Mouse (Mus musculus): ENCODE results near the gene Vps33a.

Vps33a gene

DNA sequence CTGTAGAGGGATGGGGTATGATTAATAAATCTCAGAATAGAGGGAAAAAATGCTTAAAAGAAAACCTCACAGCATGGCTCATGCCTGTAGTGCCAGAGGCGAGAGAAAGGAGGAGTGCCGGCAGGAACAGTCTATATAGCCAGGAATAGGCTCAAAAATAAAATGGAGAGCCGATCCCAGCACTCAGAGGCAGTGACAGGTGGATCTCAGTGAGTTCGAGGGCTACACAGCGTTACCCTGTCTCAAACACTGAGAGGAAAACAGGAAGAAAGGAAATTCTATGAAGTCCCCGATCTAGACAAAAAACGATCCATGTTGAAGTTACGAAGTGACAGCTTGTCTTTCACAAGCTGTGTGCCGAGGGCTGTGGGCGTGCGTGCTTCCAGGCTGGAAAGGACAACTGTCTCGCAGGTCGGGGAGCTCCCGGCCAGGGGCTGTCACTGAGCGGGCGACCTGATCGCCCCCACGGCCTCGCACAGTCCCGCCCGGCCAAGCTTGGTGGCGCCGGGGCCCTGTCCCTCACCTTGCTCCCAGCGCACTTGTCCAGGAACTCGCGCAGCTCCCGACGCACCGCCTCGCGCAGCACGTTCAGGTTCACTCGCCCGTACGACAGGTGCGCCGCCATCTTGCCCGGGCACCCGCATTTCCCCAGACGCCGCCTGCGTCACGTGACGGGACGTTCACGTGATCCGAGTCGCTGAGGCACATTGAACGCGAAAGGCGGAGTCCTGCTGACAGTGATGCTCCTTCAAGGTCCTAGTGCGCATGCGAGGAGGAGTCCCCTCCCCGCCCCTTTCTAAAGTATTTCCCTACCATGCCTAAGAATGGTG is at the start of gene Vps33a:
Gene Vps33a, minus strand, starts transcription at position 682 of the 830 bp plus-strand sequence.
- DNase-seq (ENCODE audit: low read depth, low spot score) = peak; percentile 100
- H3K36me3 ChIP-seq (ENCODE audit: control insufficient read depth, insufficient read depth, low read length, poor library complexity, severe bottlenecking) = peaks cover 2% of the 10 kb centered on the region; the same call in 1 of the 2 replicates
- H3K27me3 ChIP-seq (ENCODE audit: control insufficient read depth, insufficient read depth, low read length, poor library complexity, severe bottlenecking) = no peaks in the 10 kb centered on the region

DNA sequence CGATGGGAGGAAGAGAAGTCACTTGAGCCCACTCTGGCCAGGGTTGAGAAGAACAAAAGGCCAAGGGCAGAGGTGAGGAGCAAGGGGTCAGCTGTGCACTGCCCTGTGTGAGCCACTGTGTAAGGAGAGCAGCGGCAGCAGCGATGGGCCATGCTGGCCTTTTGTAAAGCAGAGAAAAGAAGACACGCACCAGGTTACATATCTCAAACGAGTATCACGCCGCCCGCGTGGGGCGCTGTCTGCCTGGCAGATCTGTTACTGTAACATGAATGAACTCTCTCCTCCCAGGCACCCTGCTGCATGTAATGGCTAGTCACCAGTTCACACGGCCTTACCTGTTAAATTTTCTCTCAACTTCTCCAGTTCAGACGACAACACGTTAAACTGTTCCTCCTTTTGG is 49.6 kb upstream of the Vps33a start:
- Histone ChIP-seq H3K27me3 (ENCODE audit: control insufficient read depth, insufficient read depth, low read length, poor library complexity, severe bottlenecking) (no peaks in the 10 kb centered on the region), H3K36me3 (ENCODE audit: control insufficient read depth, insufficient read depth, low read length, poor library complexity, severe bottlenecking) (0 out of 2 replicates have a peak, but pooled peaks cover 3% of the 10 kb centered on the region)
- no peak for DNase-seq (ENCODE audit: low read depth, low spot score)

DNA sequence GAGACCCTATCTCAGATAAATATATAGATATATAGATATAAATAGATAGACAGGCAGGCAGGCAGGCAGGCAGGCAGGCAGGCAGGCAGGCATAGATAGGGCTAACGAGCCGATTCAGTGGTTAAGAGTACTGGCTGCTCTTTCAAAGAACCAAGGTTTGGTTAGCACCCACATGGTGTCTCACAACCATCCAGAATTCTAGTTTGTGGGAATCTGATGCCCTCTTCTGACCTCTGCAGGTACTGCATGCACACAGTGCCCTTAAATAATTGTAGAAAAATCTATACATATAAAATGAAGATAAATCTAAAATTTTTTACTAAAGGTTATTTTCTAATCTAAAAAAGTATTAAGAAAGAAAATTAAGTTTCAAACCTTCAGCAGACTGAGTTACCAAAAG is 45.7 kb upstream of the Vps33a start:
- Histone ChIP-seq H3K36me3 (ENCODE audit: control insufficient read depth, insufficient read depth, low read length, poor library complexity, severe bottlenecking) (peaks cover 4% of the 10 kb centered on the region; the same call in 1 of the 2 replicates), H3K27me3 (ENCODE audit: control insufficient read depth, insufficient read depth, low read length, poor library complexity, severe bottlenecking) (no peaks in the 10 kb centered on the region)
- DNase-seq (ENCODE audit: low read depth, low spot score) = peak; percentile 64

DNA sequence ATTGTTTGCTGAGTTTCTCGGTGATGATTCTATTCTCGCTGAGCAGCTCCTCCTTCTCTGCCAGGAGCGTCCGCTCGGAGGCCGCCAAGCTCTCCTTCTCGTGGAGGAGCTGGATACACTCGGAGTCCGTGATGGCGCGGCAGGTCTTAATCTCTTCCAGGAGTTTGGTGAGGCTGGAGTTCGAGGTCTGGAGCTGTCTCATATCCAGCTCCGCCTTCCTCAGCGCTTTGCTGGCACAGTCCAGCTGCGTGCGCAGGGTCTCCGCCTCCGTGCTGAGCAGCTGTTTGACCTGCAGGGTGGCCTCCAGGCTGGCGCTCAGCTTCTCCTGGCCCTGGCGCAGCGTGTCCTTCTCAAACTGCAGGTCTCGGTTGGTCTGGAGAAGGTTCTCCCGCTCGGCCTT is 41.4 kb upstream of the Vps33a start:
- Histone ChIP-seq H3K27me3 (ENCODE audit: control insufficient read depth, insufficient read depth, low read length, poor library complexity, severe bottlenecking) (no peaks in the 10 kb centered on the region), H3K36me3 (ENCODE audit: control insufficient read depth, insufficient read depth, low read length, poor library complexity, severe bottlenecking) (peaks cover 4% of the 10 kb centered on the region)
- no peak for DNase-seq (ENCODE audit: low read depth, low spot score)

DNA sequence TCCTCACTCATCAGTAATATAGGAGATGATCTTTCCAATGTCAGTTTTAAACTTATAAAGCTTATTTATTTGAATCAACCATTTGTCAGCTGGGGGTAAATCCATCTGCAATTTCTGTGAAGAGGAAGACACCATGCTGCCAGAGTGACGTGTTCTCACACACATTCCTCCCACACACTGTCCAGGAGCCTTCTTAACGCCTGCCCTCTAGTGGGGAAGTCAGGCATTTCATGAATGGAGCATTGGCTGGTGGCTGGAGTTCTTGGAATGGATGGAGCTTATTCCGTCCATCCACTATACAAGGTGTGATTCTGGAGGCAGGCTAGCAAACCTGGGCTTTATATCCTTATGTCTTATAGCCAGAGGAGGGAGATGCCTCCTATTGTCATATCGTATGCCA is 37.0 kb upstream of the Vps33a start:
- no peaks in the 10 kb centered on the region for H3K27me3 ChIP-seq (ENCODE audit: control insufficient read depth, insufficient read depth, low read length, poor library complexity, severe bottlenecking)
- DNase-seq (ENCODE audit: low read depth, low spot score) = peak; percentile 75
- peaks cover 2% of the 10 kb centered on the region for H3K36me3 ChIP-seq (ENCODE audit: control insufficient read depth, insufficient read depth, low read length, poor library complexity, severe bottlenecking)

DNA sequence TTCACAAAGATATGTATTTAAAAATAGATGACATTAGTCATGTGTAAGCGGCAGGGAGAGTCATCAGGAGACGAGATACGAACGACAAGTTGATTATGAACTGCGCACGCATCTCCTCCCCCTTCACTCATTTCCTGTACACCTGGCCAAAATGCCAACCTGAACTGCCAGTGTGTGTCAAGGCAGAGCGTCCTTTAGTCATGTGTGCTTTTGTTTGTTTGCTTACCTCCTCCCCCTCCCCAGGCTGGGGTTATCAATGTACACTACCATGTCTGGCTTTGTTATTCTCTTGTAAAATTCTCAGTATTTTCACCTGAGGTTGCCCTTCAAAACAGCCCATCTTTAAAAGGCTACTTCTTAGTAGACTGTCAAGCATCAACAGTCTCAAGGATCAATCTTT is 36.6 kb upstream of the Vps33a start:
- Histone ChIP-seq H3K36me3 (ENCODE audit: control insufficient read depth, insufficient read depth, low read length, poor library complexity, severe bottlenecking) (peaks cover 2% of the 10 kb centered on the region), H3K27me3 (ENCODE audit: control insufficient read depth, insufficient read depth, low read length, poor library complexity, severe bottlenecking) (no peaks in the 10 kb centered on the region)
- no peak for DNase-seq (ENCODE audit: low read depth, low spot score)

DNA sequence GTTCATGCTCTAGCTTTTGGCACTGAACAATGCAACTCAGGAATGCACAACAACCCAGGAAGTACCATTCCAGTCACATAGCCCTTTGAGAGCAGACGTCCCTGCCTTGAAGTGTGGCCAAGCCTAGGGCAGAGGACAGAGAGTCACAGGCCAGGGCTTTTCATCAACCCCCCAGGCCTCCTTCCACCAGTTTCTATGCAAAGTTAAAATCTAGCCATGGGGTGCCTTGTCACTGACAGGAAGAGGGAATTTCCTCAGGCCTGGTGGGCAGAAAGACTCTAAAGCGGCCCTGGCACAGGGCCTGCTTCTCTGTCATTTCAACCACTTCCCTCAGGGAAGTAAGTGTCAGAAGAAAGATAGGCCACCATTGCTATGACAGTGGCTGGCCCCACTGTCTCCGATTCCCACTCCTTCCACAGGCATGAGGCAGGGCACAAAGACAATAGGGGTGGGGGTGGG is 34.4 kb upstream of the Vps33a start:
- Histone ChIP-seq H3K36me3 (ENCODE audit: control insufficient read depth, insufficient read depth, low read length, poor library complexity, severe bottlenecking) (peaks cover 2% of the 10 kb centered on the region), H3K27me3 (ENCODE audit: control insufficient read depth, insufficient read depth, low read length, poor library complexity, severe bottlenecking) (no peaks in the 10 kb centered on the region)
- no peak for DNase-seq (ENCODE audit: low read depth, low spot score)

DNA sequence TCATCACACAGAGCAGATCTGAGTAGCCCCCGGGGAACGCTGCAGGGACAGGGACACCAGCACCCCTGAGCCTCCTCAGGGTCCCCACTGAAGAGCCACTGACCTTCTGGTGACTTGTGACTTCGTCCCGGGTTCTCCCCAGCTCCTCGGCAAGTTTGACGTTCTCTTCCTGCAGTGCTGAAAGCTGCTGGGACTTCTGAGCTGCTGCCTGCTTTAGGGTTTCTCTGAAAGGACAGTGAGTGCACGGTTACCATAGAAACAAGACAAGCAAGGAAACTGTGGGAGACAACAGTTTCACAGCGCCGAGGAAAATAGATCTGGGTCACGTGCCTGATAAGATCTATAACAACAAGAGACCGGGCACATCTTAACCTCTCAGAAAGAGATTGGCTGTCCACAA is 30.7 kb upstream of the Vps33a start:
- Histone ChIP-seq H3K27me3 (ENCODE audit: control insufficient read depth, insufficient read depth, low read length, poor library complexity, severe bottlenecking) (no peaks in the 10 kb centered on the region), H3K36me3 (ENCODE audit: control insufficient read depth, insufficient read depth, low read length, poor library complexity, severe bottlenecking) (no peaks in the 10 kb centered on the region; the same call in 1 of the 2 replicates)
- DNase-seq (ENCODE audit: low read depth, low spot score) = no peak

DNA sequence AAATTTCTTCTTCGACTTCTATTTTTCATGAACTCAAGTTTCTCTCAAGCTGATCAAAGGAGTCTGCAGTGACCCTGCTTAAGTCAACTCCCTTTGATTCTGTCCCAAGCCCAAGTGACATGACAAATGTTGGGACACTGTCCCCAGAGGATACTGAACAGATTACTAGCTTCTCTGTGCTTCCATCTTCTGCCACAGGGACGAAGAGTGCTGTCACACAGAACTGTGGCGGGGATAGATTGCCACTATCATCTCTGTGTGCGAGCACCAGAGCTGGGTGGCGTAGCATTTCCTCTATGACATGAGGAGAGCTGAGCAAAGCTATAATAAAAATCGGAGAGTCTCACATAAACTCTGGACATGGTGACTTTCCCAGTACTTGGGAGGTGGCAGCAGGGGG is 29.3 kb upstream of the Vps33a start:
- Histone ChIP-seq H3K27me3 (ENCODE audit: control insufficient read depth, insufficient read depth, low read length, poor library complexity, severe bottlenecking) (no peaks in the 10 kb centered on the region), H3K36me3 (ENCODE audit: control insufficient read depth, insufficient read depth, low read length, poor library complexity, severe bottlenecking) (no peaks in the 10 kb centered on the region; the same call in 1 of the 2 replicates)
- no peak for DNase-seq (ENCODE audit: low read depth, low spot score)

DNA sequence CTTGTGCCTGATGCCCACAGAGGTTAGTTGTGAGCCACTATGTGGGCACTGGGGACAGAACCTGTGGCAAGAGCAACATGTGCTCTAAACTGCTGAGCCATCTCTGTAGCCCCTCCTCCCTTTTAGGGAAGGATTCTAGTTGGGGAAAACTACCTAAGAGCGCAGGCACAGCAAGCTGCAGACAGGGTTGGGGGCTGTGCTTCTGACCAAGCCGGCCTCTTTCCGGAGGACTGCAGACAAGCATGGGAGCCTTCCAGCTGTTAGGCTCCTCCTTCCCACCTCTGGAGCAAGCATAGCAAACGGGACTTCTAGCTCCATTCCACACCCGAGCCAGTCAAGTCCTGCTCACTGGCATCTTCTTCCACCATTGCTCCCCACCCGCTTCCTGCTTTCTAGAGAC is 26.5 kb upstream of the Vps33a start:
- Histone ChIP-seq H3K27me3 (ENCODE audit: control insufficient read depth, insufficient read depth, low read length, poor library complexity, severe bottlenecking) (no peaks in the 10 kb centered on the region), H3K36me3 (ENCODE audit: control insufficient read depth, insufficient read depth, low read length, poor library complexity, severe bottlenecking) (no peaks in the 10 kb centered on the region; the same call in 1 of the 2 replicates)
- DNase-seq (ENCODE audit: low read depth, low spot score) = no peak

DNA sequence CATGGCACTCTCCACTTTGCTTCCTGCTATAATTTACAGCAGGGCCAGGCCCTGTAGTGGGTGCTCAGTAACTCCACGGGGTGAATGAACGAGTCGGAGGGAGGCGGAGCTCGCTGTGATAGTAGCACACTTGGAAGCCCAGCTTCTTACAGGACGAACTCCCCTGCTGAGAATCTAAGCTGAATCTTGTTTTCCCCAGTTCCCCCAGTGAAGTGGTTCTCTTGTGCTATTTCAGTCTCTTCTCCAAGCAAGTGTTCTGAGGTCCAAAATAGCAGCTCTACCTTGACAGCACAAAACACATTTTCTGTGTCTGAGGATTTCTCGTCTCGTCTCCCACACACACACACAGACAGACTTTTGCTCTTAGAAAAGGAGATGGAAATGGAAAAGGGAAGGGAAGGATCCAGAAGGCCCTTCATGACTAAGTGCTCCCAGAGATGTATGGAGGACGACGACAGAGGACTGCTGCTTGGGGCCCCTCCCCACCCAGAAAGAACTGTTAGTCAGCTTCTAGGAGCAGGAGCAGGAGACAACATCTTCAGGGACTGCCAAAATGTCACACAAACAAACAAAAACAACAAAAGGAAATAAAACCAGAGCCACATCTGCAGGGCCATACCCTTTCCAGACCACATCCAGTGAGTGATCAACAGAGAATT is 20.9 kb upstream of the Vps33a start:
- Histone ChIP-seq H3K27me3 (ENCODE audit: control insufficient read depth, insufficient read depth, low read length, poor library complexity, severe bottlenecking) (no peaks in the 10 kb centered on the region), H3K36me3 (ENCODE audit: control insufficient read depth, insufficient read depth, low read length, poor library complexity, severe bottlenecking) (0 out of 2 replicates have a peak, but pooled peaks cover 1% of the 10 kb centered on the region)
- no peak for DNase-seq (ENCODE audit: low read depth, low spot score)

DNA sequence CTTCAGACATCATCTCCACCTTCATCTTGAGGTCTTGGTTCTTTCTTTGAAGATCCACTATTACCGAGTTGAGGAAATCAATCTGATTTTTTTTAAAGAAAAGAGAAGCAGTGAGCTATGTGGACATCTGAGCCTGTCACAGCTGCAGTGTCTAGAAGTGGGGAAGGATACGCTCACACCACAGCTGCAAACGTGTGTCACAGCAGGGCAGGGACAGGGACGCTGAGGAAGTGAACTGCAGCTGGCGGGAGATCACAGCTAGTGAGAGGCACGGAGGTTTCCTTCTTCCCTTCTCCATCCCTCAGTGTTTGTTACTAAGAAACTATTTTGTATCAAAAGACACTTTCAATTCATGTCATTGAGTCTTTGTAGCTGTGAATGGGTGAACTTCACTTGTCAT is 7.2 kb upstream of the Vps33a start:
- Histone ChIP-seq H3K36me3 (ENCODE audit: control insufficient read depth, insufficient read depth, low read length, poor library complexity, severe bottlenecking) (peaks cover 4% of the 10 kb centered on the region; the same call in 1 of the 2 replicates), H3K27me3 (ENCODE audit: control insufficient read depth, insufficient read depth, low read length, poor library complexity, severe bottlenecking) (no peaks in the 10 kb centered on the region)
- DNase-seq (ENCODE audit: low read depth, low spot score) = no peak

DNA sequence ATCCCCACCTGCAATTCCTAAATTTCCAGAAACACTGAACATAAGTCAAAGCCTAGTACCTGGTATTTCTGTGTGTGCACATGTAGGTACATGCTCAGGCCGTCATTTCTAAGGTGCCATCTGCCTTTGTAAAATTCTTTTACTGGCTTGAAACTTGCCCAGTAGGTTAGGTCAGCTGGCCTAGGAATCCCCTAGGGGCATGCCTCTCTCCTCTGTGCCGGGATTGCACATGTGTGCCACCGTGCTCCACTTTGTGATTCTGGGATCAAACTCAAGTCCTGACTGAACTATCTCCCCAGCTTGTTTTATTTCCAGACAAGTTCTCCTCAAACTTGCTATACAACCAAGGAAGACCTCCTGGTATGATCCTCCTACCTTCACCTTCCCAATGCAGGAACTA is 3.9 kb upstream of the Vps33a start:
- DNase-seq (ENCODE audit: low read depth, low spot score) = no peak
- Histone ChIP-seq H3K27me3 (ENCODE audit: control insufficient read depth, insufficient read depth, low read length, poor library complexity, severe bottlenecking) (no peaks in the 10 kb centered on the region), H3K36me3 (ENCODE audit: control insufficient read depth, insufficient read depth, low read length, poor library complexity, severe bottlenecking) (peaks cover 4% of the 10 kb centered on the region; the same call in 1 of the 2 replicates)

DNA sequence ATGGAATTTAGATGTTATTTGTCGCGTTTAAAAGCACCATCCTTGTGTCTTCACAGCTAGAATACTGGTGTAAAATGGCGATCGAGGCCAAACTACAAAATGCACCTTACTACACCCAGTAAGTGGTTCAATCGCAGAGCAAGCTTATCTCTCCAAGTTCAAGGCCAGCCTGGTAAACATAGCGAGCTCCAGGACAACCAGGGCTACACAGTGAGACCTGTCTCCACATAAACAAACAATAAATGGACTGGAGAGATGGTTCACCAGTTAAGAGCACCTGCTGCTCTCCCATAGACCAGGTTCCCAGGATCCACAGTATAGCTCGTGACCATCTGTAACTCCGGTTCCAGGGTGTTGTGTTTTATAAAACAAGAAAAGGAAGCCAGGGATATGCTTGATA is 524 bp upstream of the Vps33a start:
- H3K36me3 ChIP-seq (ENCODE audit: control insufficient read depth, insufficient read depth, low read length, poor library complexity, severe bottlenecking) = peaks cover 2% of the 10 kb centered on the region; the same call in 1 of the 2 replicates
- DNase-seq (ENCODE audit: low read depth, low spot score) = peak; percentile 16

DNA sequence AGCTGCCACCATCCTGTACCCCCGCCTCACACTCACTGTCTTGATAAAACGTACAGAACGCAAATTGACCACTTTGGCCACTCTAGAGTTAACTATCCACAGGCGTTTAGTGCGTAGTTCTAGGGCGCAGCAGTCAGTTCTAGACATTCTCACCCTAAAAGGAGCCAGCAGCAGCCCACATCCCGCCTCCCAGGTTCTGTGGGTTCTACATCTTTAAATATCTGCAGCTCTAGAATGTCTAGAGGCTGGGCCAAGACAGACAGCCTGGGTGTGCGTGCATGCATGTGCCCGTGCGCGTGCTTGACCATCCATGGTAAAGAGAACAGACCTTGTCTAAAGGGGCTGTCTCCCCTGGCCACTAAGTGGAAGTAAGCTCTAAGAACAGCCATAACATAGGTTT is 11.7 kb downstream of the Vps33a start:
- DNase-seq (ENCODE audit: low read depth, low spot score) = no peak
- H3K27me3 ChIP-seq (ENCODE audit: control insufficient read depth, insufficient read depth, low read length, poor library complexity, severe bottlenecking) = no peaks in the 10 kb centered on the region
- H3K36me3 ChIP-seq (ENCODE audit: control insufficient read depth, insufficient read depth, low read length, poor library complexity, severe bottlenecking) = peaks cover 21% of the 10 kb centered on the region

More for the DNA sequence above, 524 bp upstream of the Vps33a start:
- H3K27me3 ChIP-seq (ENCODE audit: control insufficient read depth, insufficient read depth, low read length, poor library complexity, severe bottlenecking) = no peaks in the 10 kb centered on the region
